Mouse (Mus musculus) embryonic facial prominence, embryonic 12.5 days (tissue): Measurements from ENCODE around the gene Fermt1. TPM values are rescaled to one million over a fixed set of nuclear protein-coding genes. Genes with fewer than 3 reads are reported as not detected.

Source experiments
- ATAC-seq: fragments of 200-750 bp; cut with Nextera tagmentation; 2 replicates; pipeline ENCODE4 v1.8.0; 2017; ENCODE audit not compliant: insufficient number of reproducible peaks, insufficient read depth, low FRiP score, low TSS enrichment
- H3K27ac ChIP-seq: fragments of 300-500 bp; sonication (generic); 2 replicates; pipeline ENCODE4 v1.5.1; 2016; ENCODE audit warnings: mild to moderate bottlenecking
- H3K27me3 ChIP-seq: fragments of 300-500 bp; sonication (generic); 2 replicates; pipeline ENCODE4 v1.6.1; 2016; ENCODE audit warnings: mild to moderate bottlenecking, moderate library complexity
- H3K36me3 ChIP-seq: fragments of 300-500 bp; sonication (generic); 2 replicates; pipeline ENCODE4 v1.6.1; 2016; ENCODE audit warnings: mild to moderate bottlenecking
- H3K4me1 ChIP-seq: fragments of 300-500 bp; sonication (generic); 2 replicates; pipeline ENCODE4 v1.6.1; 2016
- H3K4me2 ChIP-seq: fragments of 300-500 bp; sonication (generic); replicated peaks from 2 replicates; pipeline ENCODE4 v1.6.1; 2016; ENCODE audit warnings: mild to moderate bottlenecking, moderate library complexity
- H3K4me3 ChIP-seq: fragments of 300-500 bp; sonication (generic); 2 replicates; pipeline ENCODE4 v1.5.1; 2016; ENCODE audit warnings: mild to moderate bottlenecking
- H3K9ac ChIP-seq: fragments of 300-500 bp; sonication (generic); 2 replicates; pipeline ENCODE4 v1.6.1; 2016; ENCODE audit warnings: mild to moderate bottlenecking, moderate library complexity
- H3K9me3 ChIP-seq: fragments of 300-500 bp; sonication (generic); 2 replicates; pipeline ENCODE4 v1.6.1; 2016; ENCODE audit warnings: mild to moderate bottlenecking, moderate library complexity
- WGBS: fragments of 180-500 bp; shearing (Covaris S2); methylation state at CpG from one replicate; pipeline ENCODE4 v1.1.7; 2016; 5-methylcytosine and 5-hydroxymethylcytosine counted together
- polyA plus RNA-seq: library from polyadenylated mRNA; unstranded; fragments of >200 nt; fragmentation: Nextera tagmentation; extraction: Ambion mirVana; gene quantifications from 2 replicates; pipeline ENCODE4 v1.2.1, GENCODE M21; 2016

Fermt1 gene
- polyA plus RNA-seq, 1 experiment from 2014 or later: 12.6 TPM

GRCm38 (mm10) chr2:132876991-132877390 is 68.7 kb downstream of the Fermt1 start:
- Histone ChIP-seq H3K4me1 (peaks cover 17% of the 10 kb centered on the region), H3K4me2 (no peak overlapping the region), H3K27ac (no peak overlapping the region), H3K9ac (no peak overlapping the region), H3K36me3 (no peaks in the 10 kb centered on the region), H3K27me3 (peaks cover 51% of the 10 kb centered on the region), H3K4me3 (no peak overlapping the region), H3K9me3 (no peaks in the 10 kb centered on the region)
- no peak for ATAC-seq
- 69% methylated on average over 1 of the region's 1 CpGs for WGBS

GRCm38 (mm10) chr2:132873657-132874326 is 71.9 kb downstream of the Fermt1 start:
- no peak for ATAC-seq
- Histone ChIP-seq H3K27ac (no peak overlapping the region), H3K36me3 (no peaks in the 10 kb centered on the region), H3K4me1 (no peaks in the 10 kb centered on the region), H3K27me3 (peaks cover 25% of the 10 kb centered on the region), H3K9me3 (no peaks in the 10 kb centered on the region), H3K4me2 (no peak overlapping the region), H3K9ac (no peak overlapping the region), H3K4me3 (no peak overlapping the region)
- WGBS: 83% methylated on average over 10 of the region's 10 CpGs

- Histone ChIP-seq H3K4me3 (no peak overlapping the region), H3K27ac (no peak overlapping the region), H3K27me3 (peaks cover 7% of the 10 kb centered on the region; the same call in 1 of the 2 replicates), H3K4me1 (no peaks in the 10 kb centered on the region), H3K4me2 (no peak overlapping the region), H3K9ac (no peak overlapping the region), H3K36me3 (peaks cover 4% of the 10 kb centered on the region; the same call in 1 of the 2 replicates), H3K9me3 (no peaks in the 10 kb centered on the region)
- no peak for ATAC-seq
- WGBS: 62% methylated on average over 3 of the region's 3 CpGs
Observed at GRCm38 (mm10) chr2:132871663-132872062, 74.0 kb downstream of the Fermt1 start.

GRCm38 (mm10) chr2:132870286-132870685 is 75.4 kb downstream of the Fermt1 start:
- Histone ChIP-seq H3K4me2 (no peak overlapping the region), H3K9ac (no peak overlapping the region), H3K27ac (no peak overlapping the region), H3K4me1 (no peaks in the 10 kb centered on the region), H3K9me3 (no peaks in the 10 kb centered on the region), H3K27me3 (no peaks in the 10 kb centered on the region), H3K4me3 (no peak overlapping the region), H3K36me3 (peaks cover 4% of the 10 kb centered on the region; the same call in 1 of the 2 replicates)
- no peak for ATAC-seq
- WGBS: 77% methylated on average over 4 of the region's 4 CpGs

GRCm38 (mm10) chr2:132869682-132870081 is 76.0 kb downstream of the Fermt1 start:
- H3K27me3 ChIP-seq: no peaks in the 10 kb centered on the region
- no peak for ATAC-seq
- H3K4me2 ChIP-seq: no peak overlapping the region
- 87% methylated on average over 5 of the region's 5 CpGs for WGBS
- H3K27ac ChIP-seq: no peak overlapping the region
- H3K9me3 ChIP-seq: no peaks in the 10 kb centered on the region
- peaks cover 7% of the 10 kb centered on the region for H3K36me3 ChIP-seq
- no peaks in the 10 kb centered on the region for H3K4me1 ChIP-seq
- H3K9ac ChIP-seq: no peak overlapping the region
- H3K4me3 ChIP-seq: no peak overlapping the region

GRCm38 (mm10) chr2:132867521-132867920 is 78.2 kb downstream of the Fermt1 start:
- Histone ChIP-seq H3K9ac (no peak overlapping the region), H3K27ac (no peak overlapping the region), H3K36me3 (peaks cover 12% of the 10 kb centered on the region), H3K4me3 (no peak overlapping the region), H3K27me3 (no peaks in the 10 kb centered on the region), H3K9me3 (no peaks in the 10 kb centered on the region), H3K4me2 (no peak overlapping the region), H3K4me1 (no peaks in the 10 kb centered on the region)
- ATAC-seq: no peak
- 73% methylated on average over 5 of the region's 5 CpGs for WGBS

GRCm38 (mm10) chr2:132863325-132863724 is 82.4 kb downstream of the Fermt1 start:
- Histone ChIP-seq H3K27me3 (no peaks in the 10 kb centered on the region), H3K4me1 (no peaks in the 10 kb centered on the region), H3K4me2 (no peak overlapping the region), H3K9ac (no peak overlapping the region), H3K4me3 (no peak overlapping the region), H3K27ac (no peak overlapping the region), H3K9me3 (no peaks in the 10 kb centered on the region), H3K36me3 (peaks cover 12% of the 10 kb centered on the region)
- no peak for ATAC-seq
- 91% methylated on average over 2 of the region's 2 CpGs for WGBS

GRCm38 (mm10) chr2:132861456-132861855 is 84.2 kb downstream of the Fermt1 start:
- H3K4me3 ChIP-seq: no peak overlapping the region
- H3K36me3 ChIP-seq: peaks cover 8% of the 10 kb centered on the region
- no peaks in the 10 kb centered on the region for H3K4me1 ChIP-seq
- ATAC-seq: no peak
- no peak overlapping the region for H3K27ac ChIP-seq
- 90% methylated on average over 2 of the region's 2 CpGs for WGBS
- no peak overlapping the region for H3K9ac ChIP-seq
- no peaks in the 10 kb centered on the region for H3K9me3 ChIP-seq
- no peak overlapping the region for H3K4me2 ChIP-seq
- H3K27me3 ChIP-seq: no peaks in the 10 kb centered on the region

GRCm38 (mm10) chr2:132860435-132860834 is 85.3 kb downstream of the Fermt1 start:
- H3K4me2 ChIP-seq: no peak overlapping the region
- H3K27ac ChIP-seq: no peak overlapping the region
- H3K4me3 ChIP-seq: no peak overlapping the region
- H3K9me3 ChIP-seq: no peaks in the 10 kb centered on the region
- H3K27me3 ChIP-seq: no peaks in the 10 kb centered on the region
- H3K36me3 ChIP-seq: peaks cover 8% of the 10 kb centered on the region
- no peak for ATAC-seq
- H3K9ac ChIP-seq: no peak overlapping the region
- no peaks in the 10 kb centered on the region for H3K4me1 ChIP-seq

- Histone ChIP-seq H3K4me3 (no peak overlapping the region), H3K27ac (no peak overlapping the region), H3K4me2 (no peak overlapping the region), H3K9me3 (no peaks in the 10 kb centered on the region), H3K36me3 (0 out of 2 replicates have a peak, but pooled peaks cover 17% of the 10 kb centered on the region), H3K9ac (no peak overlapping the region), H3K4me1 (no peaks in the 10 kb centered on the region), H3K27me3 (no peaks in the 10 kb centered on the region)
- ATAC-seq: no peak
- WGBS: 86% methylated on average over 5 of the region's 5 CpGs
Observed at GRCm38 (mm10) chr2:132856333-132856732, 89.4 kb downstream of the Fermt1 start.
